Mouse (Mus musculus) kidney, adult 2 months (tissue): Measurements from ENCODE around the gene Pramef12. TPM values are rescaled to one million over a fixed set of nuclear protein-coding genes. Genes with fewer than 3 reads are reported as not detected.

ENCODE experiments used
- DNase-seq: peaks from one replicate; pipeline ENCODE4 v3.0.0; 2021
- H3K27ac ChIP-seq: fragments of 200-500 bp; 2 replicates; pipeline ENCODE4 v1.5.1; 2012; ENCODE audit warnings: low read depth, low read length, control low read depth, inconsistent platforms; ENCODE audit not compliant: insufficient read depth
- H3K27me3 ChIP-seq: fragments of 200-500 bp; replicated peaks from 2 replicates; pipeline ENCODE4 v1.6.1; 2012; ENCODE audit warnings: mild to moderate bottlenecking, moderate library complexity, low read length, inconsistent platforms; ENCODE audit not compliant: control insufficient read depth, insufficient read depth
- H3K36me3 ChIP-seq: fragments of 200-500 bp; 2 replicates; pipeline ENCODE4 v1.6.1; 2012; ENCODE audit warnings: mild to moderate bottlenecking, moderate library complexity, low read length, inconsistent platforms; ENCODE audit not compliant: control insufficient read depth, insufficient read depth
- H3K4me1 ChIP-seq: fragments of 200-500 bp; 2 replicates; pipeline ENCODE4 v1.6.1; 2011; ENCODE audit warnings: low read length; ENCODE audit not compliant: control insufficient read depth, insufficient read depth
- H3K4me3 ChIP-seq: fragments of 200-500 bp; 2 replicates; pipeline ENCODE4 v1.5.1; 2011; ENCODE audit warnings: mild to moderate bottlenecking, low read depth, low read length, control low read depth; ENCODE audit not compliant: insufficient read depth
- CTCF ChIP-seq: fragments of 200-500 bp; conservative IDR thresholded peaks from 2 replicates; pipeline ENCODE4 v1.5.1; 2011; ENCODE audit warnings: low read depth, mild to moderate bottlenecking, control low read depth, low read length, moderate library complexity, mixed read lengths; ENCODE audit not compliant: insufficient read depth, insufficient read length
- POLR2A ChIP-seq: fragments of 200-500 bp; IDR thresholded peaks from one replicate; pipeline ENCODE4 v1.6.1; 2011; ENCODE audit warnings: low read depth, low read length, control low read depth
- WGBS: fragments of 180-500 bp; shearing (Covaris S2); methylation state at CpG from one replicate; pipeline ENCODE4 v1.1.7; 2018; 5-methylcytosine and 5-hydroxymethylcytosine counted together
- polyA plus RNA-seq: library from polyadenylated mRNA; depleted of rRNA; stranded (reverse); fragments of >200 nt; gene quantifications from 2 replicates; pipeline ENCODE4 v1.2.3, GENCODE M21; 2012

The Pramef12 gene
- polyA plus RNA-seq, 1 experiment, result 0.23 TPM

DNA sequence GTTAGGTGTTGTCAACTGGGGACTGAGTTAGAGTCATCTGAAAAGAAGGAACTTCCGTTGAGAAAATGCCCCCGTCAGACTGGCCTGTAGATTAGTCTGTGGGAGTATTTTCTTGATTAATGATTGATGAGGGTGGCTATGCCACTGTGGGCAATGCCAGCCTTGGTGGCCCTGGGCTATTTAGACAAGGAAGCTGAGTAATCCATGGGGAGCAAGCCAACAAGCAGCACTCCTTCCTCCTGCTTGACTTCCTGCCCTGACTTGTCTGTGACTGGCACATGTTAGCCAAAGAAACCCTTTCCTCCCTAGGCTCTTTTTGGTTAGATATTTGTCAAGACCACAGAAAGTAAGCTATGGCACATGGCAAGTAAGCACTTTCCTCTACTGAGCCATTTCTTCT lies 22.5 kb upstream of the Pramef12 start:
- no peaks in the 10 kb centered on the region for H3K27me3 ChIP-seq
- no peaks in the 10 kb centered on the region for H3K36me3 ChIP-seq
- 38% methylated on average over 2 of the region's 2 CpGs for WGBS
- TF ChIP-seq CTCF, result no peak
- TF ChIP-seq POLR2A, result no peak
- H3K27ac ChIP-seq, result no peak overlapping the region
- no peak overlapping the region for H3K4me3 ChIP-seq
- DNase-seq, result no peak
- H3K4me1 ChIP-seq, result no peaks in the 10 kb centered on the region

DNA sequence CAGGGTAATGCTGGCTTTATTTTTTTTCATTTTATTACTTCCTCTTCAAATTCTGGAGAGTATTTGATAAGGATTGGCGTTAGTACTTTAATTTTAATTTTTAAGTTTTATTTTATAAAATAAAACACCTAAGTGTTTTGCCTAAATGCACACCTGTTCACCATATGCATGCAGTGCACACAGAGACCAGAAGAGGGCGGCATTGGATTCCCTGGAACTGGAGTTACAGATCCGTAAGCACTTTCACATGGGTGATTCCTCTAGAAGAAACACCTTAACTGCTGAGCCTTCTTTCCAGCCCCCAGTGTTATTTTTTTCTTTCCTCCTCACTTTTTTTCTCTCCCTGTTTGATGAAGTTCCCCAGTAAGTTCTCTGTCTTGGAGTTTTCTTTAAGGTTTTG lies 20.6 kb upstream of the Pramef12 start:
- Histone ChIP-seq H3K4me1 (no peaks in the 10 kb centered on the region), H3K36me3 (no peaks in the 10 kb centered on the region), H3K27me3 (no peaks in the 10 kb centered on the region), H3K4me3 (no peak overlapping the region), H3K27ac (no peak overlapping the region)
- WGBS, result 15% methylated on average over 3 of the region's 3 CpGs
- peak; percentile 40 for DNase-seq
- no peak for TF ChIP-seq POLR2A
- peak; percentile 16; the same call in 1 of the 2 replicates for TF ChIP-seq CTCF

DNA sequence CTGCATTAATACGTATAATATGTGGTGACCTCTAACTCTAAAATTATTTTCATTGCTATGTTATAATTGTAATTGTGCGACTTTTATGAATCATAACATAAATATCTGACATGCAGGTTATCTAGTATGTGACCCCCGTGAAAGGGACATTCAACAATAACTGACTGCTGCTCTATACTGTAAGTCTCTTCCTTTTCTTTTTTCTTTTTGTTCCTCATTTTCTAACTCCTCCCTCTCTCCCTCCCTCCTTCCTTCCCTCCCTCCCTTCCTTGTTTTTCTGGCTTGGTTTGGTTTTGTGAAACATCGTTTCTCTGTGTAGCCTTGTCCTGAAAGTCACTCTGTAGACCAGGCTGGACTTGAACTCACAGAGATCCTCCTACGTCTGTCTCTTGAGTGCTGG lies 16.3 kb upstream of the Pramef12 start:
- 67% methylated on average over 5 of the region's 5 CpGs for WGBS
- Histone ChIP-seq H3K4me1 (no peaks in the 10 kb centered on the region), H3K4me3 (no peak overlapping the region), H3K36me3 (no peaks in the 10 kb centered on the region), H3K27ac (no peak overlapping the region), H3K27me3 (no peaks in the 10 kb centered on the region)
- no peak for TF ChIP-seq POLR2A
- TF ChIP-seq CTCF, result no peak
- no peak for DNase-seq

DNA sequence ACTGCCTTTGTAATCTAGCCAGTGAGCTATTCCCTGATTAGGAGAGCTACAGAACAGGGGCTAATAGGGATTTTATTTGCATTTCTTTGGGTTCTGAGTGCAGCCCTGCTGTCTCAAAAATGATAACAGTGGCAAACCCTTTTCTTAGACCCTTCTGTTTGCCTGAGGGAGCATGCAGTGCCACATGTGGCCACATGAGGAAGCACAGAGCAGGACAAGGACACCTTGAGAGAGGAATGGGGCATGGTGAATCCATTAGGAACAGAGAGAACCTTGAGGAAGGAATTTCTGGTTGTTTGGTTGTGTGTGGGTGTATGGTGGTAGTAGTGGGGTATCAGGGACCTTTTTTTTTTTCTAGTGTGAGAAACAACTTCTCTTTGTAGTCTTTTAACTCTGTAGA lies 12.4 kb upstream of the Pramef12 start:
- TF ChIP-seq POLR2A (no peak), CTCF (no peak; the same call in 1 of the 2 replicates)
- no peak overlapping the region for H3K27ac ChIP-seq
- no peak for DNase-seq
- no peaks in the 10 kb centered on the region for H3K36me3 ChIP-seq
- H3K4me3 ChIP-seq, result no peak overlapping the region
- no peaks in the 10 kb centered on the region for H3K27me3 ChIP-seq
- H3K4me1 ChIP-seq, result no peaks in the 10 kb centered on the region

DNA sequence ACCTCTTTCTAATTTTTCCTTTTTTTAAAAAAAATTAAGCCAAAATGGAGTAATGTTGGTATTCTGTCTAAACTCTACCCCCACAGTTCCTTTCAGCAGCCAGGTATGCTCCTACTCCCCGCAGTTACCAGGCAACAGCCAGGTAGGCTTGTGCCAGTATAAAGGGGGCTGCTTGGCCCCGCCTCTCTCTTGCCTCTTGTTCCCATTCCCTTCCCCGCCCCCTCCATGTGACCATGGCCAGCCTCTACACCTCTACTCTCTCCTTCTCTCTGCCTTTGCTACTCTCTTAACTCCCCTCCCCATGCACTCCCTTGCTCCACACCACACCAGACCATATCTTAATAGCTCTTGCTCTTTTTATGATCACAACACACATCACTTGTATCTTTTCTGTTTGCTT lies 2.0 kb downstream of the Pramef12 start:
- TF ChIP-seq CTCF, result no peak
- H3K36me3 ChIP-seq, result no peaks in the 10 kb centered on the region
- WGBS, result 66% methylated on average over 3 of the region's 3 CpGs
- no peak overlapping the region for H3K4me3 ChIP-seq
- DNase-seq, result no peak
- no peaks in the 10 kb centered on the region for H3K27me3 ChIP-seq
- H3K4me1 ChIP-seq, result no peaks in the 10 kb centered on the region
- no peak overlapping the region for H3K27ac ChIP-seq

DNA sequence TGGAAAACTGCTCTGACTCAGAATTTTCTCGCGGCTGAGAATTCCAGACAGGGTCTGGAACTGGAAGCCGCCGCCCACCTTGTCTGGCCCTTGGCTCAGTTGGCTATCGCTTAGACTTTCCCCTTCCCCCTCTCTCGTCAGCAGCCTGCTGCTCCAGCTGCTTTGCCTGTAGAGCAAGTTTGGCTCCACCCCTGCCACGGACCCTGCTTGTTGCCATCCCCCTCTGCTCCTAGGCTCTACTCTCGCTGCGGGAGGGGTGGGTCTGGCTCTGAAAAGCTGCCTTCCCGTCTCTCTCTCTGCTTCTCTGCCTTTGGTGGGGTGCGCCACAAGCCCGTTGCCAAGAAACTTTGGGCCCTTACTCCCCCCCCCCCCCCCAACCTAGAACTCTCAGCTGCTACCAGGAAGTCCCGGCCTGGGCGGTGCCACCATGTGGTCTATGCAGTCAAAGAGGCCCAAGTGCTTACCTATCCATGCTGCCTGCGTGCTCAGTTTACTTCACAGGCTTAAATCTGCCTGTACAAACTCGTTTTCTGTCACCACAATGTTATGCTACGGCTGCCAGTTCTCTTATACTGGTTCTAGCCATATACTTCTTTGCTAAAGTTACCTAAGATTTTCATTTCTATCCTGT lies 3.7 kb downstream of the Pramef12 start:
- Histone ChIP-seq H3K4me1 (no peaks in the 10 kb centered on the region), H3K36me3 (no peaks in the 10 kb centered on the region), H3K27ac (no peak overlapping the region), H3K4me3 (peak overlapping the region; percentile 48), H3K27me3 (no peaks in the 10 kb centered on the region)
- TF ChIP-seq CTCF (no peak), POLR2A (no peak)
- DNase-seq, result peak; percentile 14
- WGBS, result 4% methylated on average over 17 of the region's 17 CpGs

DNA sequence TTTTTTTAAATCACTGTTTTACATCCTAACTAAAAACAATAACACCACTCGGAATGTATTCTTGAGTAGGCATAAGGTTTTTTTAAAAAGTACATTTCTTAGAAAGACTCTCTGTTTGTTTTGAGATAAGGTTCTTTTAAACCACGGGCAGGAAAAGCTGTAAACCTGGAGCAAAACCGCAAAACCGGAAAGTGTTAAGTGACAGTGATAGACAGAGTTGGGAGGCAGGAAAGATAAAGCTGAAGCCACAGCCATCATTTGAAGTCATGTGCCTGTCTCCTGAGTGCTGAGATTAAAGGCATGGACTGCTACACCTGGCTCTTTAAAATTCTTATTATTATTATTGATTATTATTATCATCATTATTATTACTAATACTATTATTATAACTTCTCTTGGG lies 5.6 kb downstream of the Pramef12 start:
- no peak for DNase-seq
- Histone ChIP-seq H3K36me3 (no peaks in the 10 kb centered on the region), H3K27me3 (no peaks in the 10 kb centered on the region), H3K4me1 (no peaks in the 10 kb centered on the region), H3K27ac (no peak overlapping the region), H3K4me3 (no peak overlapping the region)
- TF ChIP-seq POLR2A (no peak), CTCF (no peak)
- WGBS, result 35% methylated on average over 4 of the region's 4 CpGs
